Mouse (Mus musculus) gastrocnemius, postnatal 10 days (tissue): ENCODE data around the gene Phf7. TPM values are rescaled to one million over a fixed set of nuclear protein-coding genes. Genes with fewer than 3 reads are reported as not detected.

ENCODE experiments used
- DNase-seq: peaks from one replicate; pipeline ENCODE4 v3.0.0; 2021; ENCODE audit warnings: mixed read lengths
- total RNA-seq, 2 experiments: library from RNA; stranded (reverse); gene quantifications; 2 replicates each; pipeline ENCODE4 v1.2.3; 2021

Gene Phf7
- total RNA-seq, 2 experiments from 2014 or later = 6.2 to 6.7 TPM

DNA sequence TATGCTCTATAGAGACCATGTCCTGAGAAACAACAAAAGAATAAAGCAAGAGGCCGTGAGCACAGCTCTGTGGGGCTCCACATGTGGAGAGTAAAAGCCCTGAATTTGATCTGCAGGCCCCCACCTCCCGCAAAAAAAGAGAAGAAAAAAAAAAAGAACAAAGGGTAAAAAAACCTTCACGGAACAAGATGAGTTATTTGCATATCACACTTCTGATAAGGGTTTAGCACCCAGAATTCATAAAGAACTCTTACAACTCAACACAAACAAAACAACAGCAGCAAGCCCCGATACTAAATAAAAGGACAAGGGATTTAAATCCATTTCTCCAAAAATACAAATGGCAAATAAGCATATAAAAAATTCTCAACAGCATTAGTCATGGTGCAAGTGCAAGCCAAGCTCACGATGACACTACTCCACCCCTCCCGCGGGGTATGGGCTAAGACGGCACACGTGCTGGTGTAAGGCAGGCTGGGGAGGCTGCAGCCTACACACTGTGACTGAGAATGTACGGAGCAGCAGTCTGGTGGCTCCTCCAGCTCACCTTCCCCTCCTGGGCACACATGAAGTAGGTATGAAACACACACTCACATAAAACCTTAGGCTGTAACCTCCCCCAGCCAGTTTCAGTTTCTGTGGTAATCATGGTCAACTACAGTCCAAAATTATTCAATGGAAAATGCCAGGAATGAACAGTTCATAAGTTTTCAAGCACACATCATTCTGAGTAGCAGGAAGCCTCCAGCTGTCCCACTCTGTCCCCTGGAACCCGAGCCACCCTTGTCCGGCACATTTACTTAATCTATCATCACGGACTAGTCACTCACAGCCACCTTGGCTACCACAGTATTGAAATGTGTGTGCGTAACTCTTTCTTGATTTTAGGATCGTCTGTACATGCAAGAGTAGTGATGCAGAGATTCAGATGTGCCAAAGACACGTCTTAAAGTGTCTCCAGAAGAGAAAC lies 53.3 kb downstream of the Phf7 start:
- no peak for DNase-seq

DNA sequence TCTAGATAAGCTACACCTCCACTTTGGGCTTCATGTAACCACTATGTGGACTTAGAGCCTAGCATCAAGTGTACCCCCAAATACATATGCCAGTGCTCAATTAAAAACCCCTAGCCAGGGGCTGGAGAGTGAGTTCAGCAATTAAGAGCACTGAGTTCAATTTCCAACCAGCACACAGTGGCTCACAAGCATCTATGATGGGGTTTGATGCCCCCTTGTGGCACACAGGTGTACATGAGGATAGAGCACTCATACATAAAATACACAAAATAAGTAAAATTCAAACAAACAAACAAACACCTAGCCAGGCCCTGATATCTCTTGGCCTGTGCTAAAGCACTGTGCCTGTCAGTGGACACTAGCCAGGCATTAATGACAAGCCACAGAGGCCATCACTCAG lies 55.1 kb downstream of the Phf7 start:
- DNase-seq = no peak

DNA sequence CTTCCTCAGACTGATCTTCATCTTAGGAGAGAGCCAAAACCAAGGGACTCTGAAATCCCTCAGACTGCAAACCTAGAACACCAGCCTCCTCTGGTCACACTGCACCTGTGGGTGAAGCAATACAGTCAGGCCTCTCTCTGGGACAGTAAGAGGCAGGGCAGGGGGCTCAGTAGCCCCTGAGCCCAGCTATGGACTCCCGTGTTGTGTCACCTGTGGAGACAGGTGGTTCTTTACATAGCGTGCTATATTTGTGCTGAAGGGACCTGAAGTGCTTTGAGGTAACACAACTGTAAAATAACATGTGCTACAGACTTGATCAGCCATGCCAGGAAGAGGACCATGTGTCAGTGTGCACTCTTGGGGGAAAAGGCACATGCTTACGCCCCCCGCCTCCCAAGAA lies 55.6 kb downstream of the Phf7 start:
- no peak for DNase-seq

DNA sequence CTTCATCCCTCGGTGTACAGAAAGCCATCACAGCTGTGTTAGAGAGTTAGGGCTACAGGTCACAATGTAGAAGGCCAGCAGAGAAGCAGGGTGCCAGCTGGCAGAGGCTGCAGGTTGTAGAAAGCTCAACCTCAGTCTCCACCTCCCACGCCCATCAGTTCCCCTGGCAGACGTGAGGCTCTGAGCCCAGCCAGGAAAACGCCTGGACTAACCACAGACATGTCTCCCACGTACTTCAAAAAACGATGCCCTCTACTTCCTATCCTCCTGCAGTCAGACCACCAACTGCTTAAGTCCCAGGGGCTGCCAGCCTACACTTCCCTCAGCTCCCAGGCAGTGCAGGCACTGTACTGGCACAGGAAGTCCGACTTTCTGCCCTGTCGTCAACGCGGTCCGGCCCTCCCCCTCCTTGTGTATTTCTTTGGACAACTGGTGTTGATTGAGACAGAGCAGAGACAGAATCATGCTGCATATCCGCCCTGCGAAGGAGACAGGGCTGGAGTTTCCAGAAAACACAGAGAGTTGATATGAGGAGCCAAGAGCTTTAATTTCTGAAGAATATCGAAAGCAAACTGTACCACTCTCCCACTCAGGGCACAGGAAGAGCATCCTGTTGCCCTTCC lies 56.1 kb downstream of the Phf7 start:
- DNase-seq = peak; percentile 69

DNA sequence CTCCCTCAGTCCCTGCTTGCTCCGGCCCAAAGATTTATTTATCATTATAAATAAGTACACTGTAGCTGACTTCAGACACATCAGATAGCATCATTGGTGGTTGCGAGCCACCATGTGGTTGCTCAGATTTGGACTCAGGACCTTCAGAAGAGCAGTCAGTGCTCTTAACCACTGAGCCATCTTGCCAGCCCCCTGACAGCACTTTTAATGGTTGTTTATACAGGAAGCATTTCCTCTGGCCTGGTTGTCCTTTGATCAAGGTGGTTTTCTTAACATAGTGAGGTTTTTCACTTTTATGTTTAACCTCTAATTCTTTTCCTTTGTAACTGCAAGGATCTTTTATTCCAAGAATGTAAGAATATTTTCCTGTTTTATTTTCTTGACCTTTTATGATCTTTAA lies 56.7 kb downstream of the Phf7 start:
- DNase-seq = no peak

DNA sequence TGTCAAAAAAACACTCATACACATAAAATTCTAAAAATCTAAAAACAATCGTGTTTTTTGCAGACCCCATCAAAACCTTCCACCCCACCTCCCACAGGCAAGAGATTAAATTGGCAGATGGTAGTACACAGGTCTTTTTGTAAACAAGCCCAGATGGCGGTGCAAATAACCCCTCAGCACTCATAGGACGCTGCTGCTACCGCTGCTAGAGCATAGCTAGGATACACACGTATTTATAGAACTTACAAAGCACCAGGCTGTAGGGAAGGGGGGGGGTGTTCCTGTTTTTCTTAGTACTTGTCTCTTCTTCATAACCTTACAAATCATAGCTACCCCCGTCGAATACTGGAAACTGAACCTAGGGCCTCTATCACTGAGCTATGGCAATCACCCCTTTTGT lies 57.3 kb downstream of the Phf7 start:
- no peak for DNase-seq

DNA sequence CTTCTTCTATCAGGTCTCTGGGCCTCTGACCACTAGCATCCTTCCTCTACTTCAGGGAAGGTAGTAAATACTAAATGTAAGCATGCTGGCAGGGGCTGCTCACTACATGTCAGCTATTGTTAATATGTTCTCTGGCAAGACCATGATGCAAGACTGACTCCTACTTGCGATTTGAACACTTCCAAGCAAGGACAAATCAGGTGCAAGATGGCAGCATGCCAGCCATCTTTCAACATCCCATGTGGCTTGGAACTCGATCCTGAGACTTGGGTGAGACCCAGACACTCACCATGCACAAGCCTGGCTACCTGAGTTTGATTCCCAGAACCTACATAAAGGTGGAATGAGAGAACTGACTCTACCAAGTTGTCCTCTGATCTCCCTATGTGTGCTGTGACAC lies 59.2 kb downstream of the Phf7 start:
- DNase-seq = no peak

DNA sequence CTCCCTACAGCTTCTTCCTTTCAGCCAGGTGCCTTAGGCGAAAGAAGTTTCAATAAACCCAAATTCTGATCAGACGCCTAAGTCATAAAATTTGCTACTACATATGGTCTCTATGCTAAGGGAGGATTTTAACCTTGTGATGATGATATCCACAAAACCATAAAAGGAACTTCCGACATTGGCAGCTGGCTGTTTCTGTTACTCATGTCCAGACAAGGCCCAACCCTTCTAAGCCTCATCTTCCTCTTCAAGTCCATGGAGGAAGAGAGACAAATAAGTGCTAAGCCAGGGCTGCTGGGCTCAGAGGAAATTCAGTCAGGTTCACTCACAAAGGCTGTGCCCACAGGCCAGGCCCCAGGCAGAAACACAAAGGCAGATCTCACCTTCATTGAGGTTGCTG lies 61.8 kb downstream of the Phf7 start:
- no peak for DNase-seq

DNA sequence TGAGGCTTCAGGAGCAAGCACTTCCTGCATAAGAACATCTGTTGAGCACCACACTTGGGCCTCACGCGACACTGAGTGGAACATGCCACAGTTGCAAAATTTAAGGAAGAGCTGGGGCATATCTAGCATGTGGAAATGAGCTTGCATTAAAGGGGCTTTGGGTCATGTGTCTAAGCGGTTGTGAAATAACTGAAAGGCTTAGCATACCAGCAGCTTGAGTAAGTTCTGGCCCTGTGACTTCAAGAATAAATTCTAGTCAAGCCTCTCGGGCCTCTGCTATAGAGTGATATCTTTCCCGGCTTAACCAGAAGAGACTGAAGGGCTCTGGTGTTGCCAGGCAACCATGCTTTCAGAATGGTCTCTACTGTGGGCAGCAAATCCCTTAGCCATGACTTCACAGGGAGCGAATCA lies 62.3 kb downstream of the Phf7 start:
- no peak for DNase-seq

Other genes with a start within 250 kb of the Phf7 start
- 10 to 100 TPM; 18.0 to 27.4 TPM for gene Glt8d1, start 249.9 kb downstream of the Phf7 start, total RNA-seq
- 100 to 1,000 TPM; 155 to 161 TPM for gene Spcs1, start 249.6 kb downstream of the Phf7 start, total RNA-seq
- 10 to 100 TPM; 58.7 to 70.8 TPM for gene Pbrm1, start 232.2 kb downstream of the Phf7 start, total RNA-seq
- 10 to 100 TPM; 35.5 to 46.5 TPM for gene Gnl3, start 232.2 kb downstream of the Phf7 start, total RNA-seq
- 10 to 100 TPM; 39.5 to 43.0 TPM for gene Smim4, start 122.4 kb downstream of the Phf7 start, total RNA-seq
- gene Nt5dc2, start 120.3 kb downstream of the Phf7 start, total RNA-seq = 10 to 100 TPM; 14.2 to 14.5 TPM
- 10 to 100 TPM; 45.3 to 54.3 TPM for gene Stab1, start 82.7 kb downstream of the Phf7 start, total RNA-seq
- 100 to 1,000 TPM; 197 to 292 TPM for gene Tnnc1, start 43.0 kb downstream of the Phf7 start, total RNA-seq
- 100 to 1,000 TPM; 133 to 183 TPM for gene Nisch, start 34.4 kb downstream of the Phf7 start, total RNA-seq
- 1 to 10 TPM; 7.5 to 8.7 TPM for gene Sema3g, start 33.5 kb downstream of the Phf7 start, total RNA-seq
- 10 to 100 TPM; 40.1 to 44.6 TPM for gene Bap1, start 133 bp upstream of the Phf7 start, total RNA-seq
- under 1 TPM; 0.33 to 0.43 TPM for gene Dnah1, start 72.6 kb upstream of the Phf7 start, total RNA-seq
- 10 to 100 TPM; 28.0 to 31.1 TPM for gene Capn7, start 85.3 kb upstream of the Phf7 start, total RNA-seq
- 10 to 100 TPM; 76.2 to 81.0 TPM for gene Sh3bp5, start 184.8 kb upstream of the Phf7 start, total RNA-seq
- 10 to 100 TPM; 15.0 to 24.5 TPM for gene Eaf1, start 243.1 kb upstream of the Phf7 start, total RNA-seq
- 10 to 100 TPM; 13.3 to 16.4 TPM for gene Mettl6, start 243.7 kb upstream of the Phf7 start, total RNA-seq